Mouse (Mus musculus) forebrain, postnatal 0 days (tissue): Measurements from ENCODE around the gene Tdp2. TPM values are rescaled to one million over a fixed set of nuclear protein-coding genes. Genes with fewer than 3 reads are reported as not detected.
A peak's percentile ranks its signal among the peaks of the same experiment; 100 is the strongest.

ENCODE experiments used
- ATAC-seq: fragments of 200-750 bp; cut with Nextera tagmentation; 2 replicates; pipeline ENCODE4 v1.8.0; 2017; ENCODE audit warnings: mild to moderate bottlenecking, moderate library complexity
- DNase-seq: peaks from one replicate; pipeline ENCODE4 v3.0.0-alpha.2; 2015
- H3K27ac ChIP-seq: fragments of 300-500 bp; sonication (generic); 2 replicates; pipeline ENCODE4 v1.5.1; 2014; ENCODE audit warnings: low read depth, mild to moderate bottlenecking, antibody characterized with exemption, low read length, moderate library complexity, mixed read lengths
- H3K27me3 ChIP-seq: fragments of 300-500 bp; sonication (generic); 2 replicates; pipeline ENCODE4 v1.6.1; 2014; ENCODE audit warnings: mild to moderate bottlenecking, low read length, mixed read lengths; ENCODE audit not compliant: insufficient read depth
- H3K36me3 ChIP-seq: fragments of 300-500 bp; sonication (generic); 2 replicates; pipeline ENCODE4 v1.6.1; 2014; ENCODE audit warnings: mild to moderate bottlenecking, moderate library complexity; ENCODE audit not compliant: insufficient read depth
- H3K4me1 ChIP-seq: fragments of 300-500 bp; sonication (generic); 2 replicates; pipeline ENCODE4 v1.6.1; 2014; ENCODE audit warnings: antibody characterized with exemption; ENCODE audit not compliant: insufficient read depth
- H3K4me2 ChIP-seq: fragments of 300-500 bp; sonication (generic); 2 replicates; pipeline ENCODE4 v1.6.1; 2014; ENCODE audit warnings: low read depth, mild to moderate bottlenecking, moderate library complexity
- H3K4me3 ChIP-seq: fragments of 300-500 bp; sonication (generic); 2 replicates; pipeline ENCODE4 v1.5.1; 2014; ENCODE audit warnings: low read depth, low read length, mixed read lengths
- H3K9ac ChIP-seq: fragments of 300-500 bp; sonication (generic); 2 replicates; pipeline ENCODE4 v1.6.1; 2014; ENCODE audit warnings: mild to moderate bottlenecking
- H3K9me3 ChIP-seq: fragments of 300-500 bp; sonication (generic); 2 replicates; pipeline ENCODE4 v1.6.1; 2016; ENCODE audit warnings: low read length
- CTCF ChIP-seq: sonication (generic); IDR thresholded peaks from 2 replicates; pipeline ENCODE4 v1.5.1; 2016; ENCODE audit warnings: antibody characterized with exemption, control low read depth, low read depth
- WGBS: fragments of 180-500 bp; shearing (Covaris S2); extraction: QIAGEN DNeasy Blood & Tissue Kit; methylation state at CpG from one replicate; pipeline ENCODE4 v1.1.7; 2014; 5-methylcytosine and 5-hydroxymethylcytosine counted together
- polyA plus RNA-seq: library from polyadenylated mRNA; unstranded; fragments of >200 nt; fragmentation: Nextera tagmentation; extraction: Ambion mirVana; gene quantifications from 2 replicates; pipeline ENCODE4 v1.2.1, GENCODE M21; 2015
- total RNA-seq: library from RNA; depleted of rRNA; stranded (reverse); fragments of >200 nt; gene quantifications from 2 replicates; pipeline ENCODE4 v1.2.3, GENCODE M21; 2014

Tdp2 gene
- total and polyA plus RNA-seq, 2 experiments from 2014 or later, result 31.7 to 45.4 TPM

- ATAC-seq (no peak), DNase-seq (no peak)
- no peak overlapping the region for H3K27ac ChIP-seq
- H3K27me3 ChIP-seq, result no peaks in the 10 kb centered on the region
- no peaks in the 10 kb centered on the region for H3K9me3 ChIP-seq
- H3K4me1 ChIP-seq, result no peaks in the 10 kb centered on the region
- WGBS, result 90% methylated on average over 3 of the region's 3 CpGs
- peaks cover 5% of the 10 kb centered on the region; the same call in 1 of the 2 replicates for H3K36me3 ChIP-seq
- no peak for TF ChIP-seq CTCF
- H3K4me2 ChIP-seq, result no peak overlapping the region
- H3K9ac ChIP-seq, result no peak overlapping the region
- H3K4me3 ChIP-seq, result no peak overlapping the region
Observed at GRCm38 (mm10) chr13:24841702-24842101, 10.2 kb downstream of the Tdp2 start.

GRCm38 (mm10) chr13:24844983-24845955 lies 13.8 kb downstream of the Tdp2 start, which contains the start of gene D130043K22Rik:
D130043K22Rik (plus strand) TSS chr13:24845135.
- DNase-seq (peak; percentile 72), ATAC-seq (peak; percentile 98)
- Histone ChIP-seq H3K4me1 (no peaks in the 10 kb centered on the region), H3K9me3 (no peaks in the 10 kb centered on the region), H3K4me2 (peak within 1 kb of the TSS; percentile 73), H3K27me3 (no peaks in the 10 kb centered on the region), H3K36me3 (peaks cover 5% of the 10 kb centered on the region; the same call in 1 of the 2 replicates), H3K4me3 (peak within 1 kb of the TSS; percentile 57), H3K9ac (peak within 1 kb of the TSS; percentile 59), H3K27ac (no peak within 1 kb of the TSS)
- WGBS, result 6% methylated on average over 40 of the region's 40 CpGs
- TF ChIP-seq CTCF, result peak; percentile 30

GRCm38 (mm10) chr13:24849318-24849717 lies 17.8 kb downstream of the Tdp2 start:
- no peaks in the 10 kb centered on the region for H3K36me3 ChIP-seq
- ATAC-seq, result no peak
- H3K4me2 ChIP-seq, result no peak overlapping the region
- no peak overlapping the region for H3K4me3 ChIP-seq
- 90% methylated on average over 4 of the region's 4 CpGs for WGBS
- DNase-seq, result no peak
- no peaks in the 10 kb centered on the region for H3K9me3 ChIP-seq
- H3K9ac ChIP-seq, result no peak overlapping the region
- H3K4me1 ChIP-seq, result no peaks in the 10 kb centered on the region
- no peaks in the 10 kb centered on the region for H3K27me3 ChIP-seq
- H3K27ac ChIP-seq, result no peak overlapping the region
- TF ChIP-seq CTCF, result no peak

- no peaks in the 10 kb centered on the region for H3K9me3 ChIP-seq
- TF ChIP-seq CTCF, result no peak
- H3K36me3 ChIP-seq, result 0 out of 2 replicates have a peak, but pooled peaks cover 3% of the 10 kb centered on the region
- WGBS, result 97% methylated on average over 2 of the region's 2 CpGs
- no peak for ATAC-seq
- no peaks in the 10 kb centered on the region for H3K4me1 ChIP-seq
- no peak overlapping the region for H3K27ac ChIP-seq
- no peak overlapping the region for H3K4me3 ChIP-seq
- no peak overlapping the region for H3K4me2 ChIP-seq
- no peak overlapping the region for H3K9ac ChIP-seq
- H3K27me3 ChIP-seq, result no peaks in the 10 kb centered on the region
- no peak for DNase-seq
Observed at GRCm38 (mm10) chr13:24851989-24852388, 20.5 kb downstream of the Tdp2 start.

GRCm38 (mm10) chr13:24852570-24852969 lies 21.1 kb downstream of the Tdp2 start:
- no peaks in the 10 kb centered on the region for H3K4me1 ChIP-seq
- WGBS, result 84% methylated on average over 3 of the region's 3 CpGs
- no peak for ATAC-seq

GRCm38 (mm10) chr13:24859115-24859514 lies 27.6 kb downstream of the Tdp2 start:
- ATAC-seq (no peak), DNase-seq (no peak)
- Histone ChIP-seq H3K9me3 (no peaks in the 10 kb centered on the region), H3K27me3 (no peaks in the 10 kb centered on the region), H3K4me3 (no peak overlapping the region), H3K36me3 (0 out of 2 replicates have a peak, but pooled peaks cover 3% of the 10 kb centered on the region), H3K9ac (no peak overlapping the region), H3K4me2 (no peak overlapping the region), H3K4me1 (no peaks in the 10 kb centered on the region), H3K27ac (no peak overlapping the region)
- TF ChIP-seq CTCF, result no peak

More at GRCm38 (mm10) chr13:24852570-24852969, 21.1 kb downstream of the Tdp2 start:
- Histone ChIP-seq H3K4me3 (no peak overlapping the region), H3K4me2 (no peak overlapping the region), H3K9ac (no peak overlapping the region), H3K36me3 (0 out of 2 replicates have a peak, but pooled peaks cover 3% of the 10 kb centered on the region), H3K27ac (no peak overlapping the region), H3K27me3 (no peaks in the 10 kb centered on the region), H3K9me3 (no peaks in the 10 kb centered on the region)
- DNase-seq, result no peak
- TF ChIP-seq CTCF, result no peak

- H3K4me3 ChIP-seq, result no peak overlapping the region
- 0 out of 2 replicates have a peak, but pooled peaks cover 3% of the 10 kb centered on the region for H3K36me3 ChIP-seq
- H3K27ac ChIP-seq, result no peak overlapping the region
- no peak overlapping the region for H3K4me2 ChIP-seq
- no peaks in the 10 kb centered on the region for H3K9me3 ChIP-seq
- DNase-seq (no peak), ATAC-seq (no peak)
- TF ChIP-seq CTCF, result no peak
- no peaks in the 10 kb centered on the region for H3K4me1 ChIP-seq
- H3K27me3 ChIP-seq, result no peaks in the 10 kb centered on the region
- no peak overlapping the region for H3K9ac ChIP-seq
- WGBS, result 81% methylated on average over 12 of the region's 12 CpGs
Observed at GRCm38 (mm10) chr13:24861084-24861483, 29.6 kb downstream of the Tdp2 start.
